Mouse (Mus musculus): Measurements from ENCODE around the gene Nsun2.

- TF ChIP-seq CTCF (IDR thresholded peaks at IDR 0.05; ENCODE audit: control insufficient read depth, insufficient read depth, low read length) (no peak), POLR2A (IDR thresholded peaks at IDR 0.05; ENCODE audit: borderline replicate concordance, control insufficient read depth, low read depth, low read length) (no peak)
Measured at GRCm38 (mm10) chr13:69591338-69591737, 57.8 kb downstream of the Nsun2 start.

Data from bone marrow, adult 2 months (tissue).